Mouse (Mus musculus) duodenum, adult 2 months (tissue): ENCODE measurements around the gene Gnmt. TPM values are rescaled to one million over a fixed set of nuclear protein-coding genes. Genes with fewer than 3 reads are reported as not detected.

ENCODE experiments used
- polyA plus RNA-seq: library from polyadenylated mRNA; depleted of rRNA; stranded (reverse); fragments of >200 nt; gene quantifications from 2 replicates; pipeline ENCODE4 v1.2.3, GENCODE M21; 2012; ENCODE audit warnings: low replicate concordance; rRNA removed

Gene Gnmt
- 0.51 and 3.8 TPM in 2 replicates for polyA plus RNA-seq

GRCm38 (mm10) chr17:46728904-46729318 is at the start of gene Gnmt:
Gnmt (minus strand) TSS chr17:46729168.

DNA sequence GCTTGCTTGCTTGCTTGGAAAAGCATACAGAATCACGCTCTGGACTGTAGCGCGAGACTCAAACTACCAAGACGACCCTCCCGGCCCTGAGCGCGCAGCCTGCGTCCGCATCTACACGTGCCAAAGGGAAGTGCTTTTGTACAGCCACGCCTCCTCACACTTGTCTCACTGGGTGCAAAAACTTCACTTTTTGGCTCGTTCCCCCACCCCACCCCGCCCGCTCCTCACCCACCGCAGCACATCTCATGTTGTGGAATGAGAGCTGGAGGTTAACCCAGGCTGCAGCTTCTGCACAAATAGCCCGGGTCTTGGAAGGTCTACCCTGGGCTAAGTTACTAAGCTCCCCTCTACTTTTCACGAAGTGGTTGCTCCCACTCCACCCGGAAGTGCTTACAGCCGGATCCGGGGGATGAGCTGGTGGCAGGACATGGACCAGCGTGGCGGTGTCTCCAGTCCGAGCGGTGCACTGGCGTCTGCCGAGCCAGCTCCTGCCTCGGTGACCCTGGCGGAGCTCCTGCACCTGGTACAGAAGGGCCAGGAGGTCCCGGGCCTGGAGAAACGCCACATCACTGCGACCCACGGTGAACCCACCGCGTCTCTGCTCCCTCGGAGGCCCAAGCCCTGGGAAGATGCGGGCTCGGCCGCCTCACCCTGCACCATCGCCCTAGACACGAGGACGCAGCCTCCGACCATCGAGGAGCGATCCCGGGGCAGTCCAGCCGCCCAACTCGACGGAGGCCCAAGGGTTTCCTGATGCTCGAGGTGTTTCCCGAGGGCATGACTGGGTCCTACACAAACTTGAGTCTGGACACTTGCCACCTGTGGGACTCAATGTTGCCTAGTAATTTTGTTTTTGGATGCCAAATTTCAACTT is 43.7 kb upstream of the Gnmt start, which contains the start of gene 2310039H08Rik:
Gene 2310039H08Rik, plus strand, starts transcription at position 232 of the 874 bp plus-strand sequence.

GRCm38 (mm10) chr17:46763544-46763943 is 34.6 kb upstream of the Gnmt start, which contains the start of gene Ptcra:
Ptcra (minus strand) TSS chr17:46763712.

DNA sequence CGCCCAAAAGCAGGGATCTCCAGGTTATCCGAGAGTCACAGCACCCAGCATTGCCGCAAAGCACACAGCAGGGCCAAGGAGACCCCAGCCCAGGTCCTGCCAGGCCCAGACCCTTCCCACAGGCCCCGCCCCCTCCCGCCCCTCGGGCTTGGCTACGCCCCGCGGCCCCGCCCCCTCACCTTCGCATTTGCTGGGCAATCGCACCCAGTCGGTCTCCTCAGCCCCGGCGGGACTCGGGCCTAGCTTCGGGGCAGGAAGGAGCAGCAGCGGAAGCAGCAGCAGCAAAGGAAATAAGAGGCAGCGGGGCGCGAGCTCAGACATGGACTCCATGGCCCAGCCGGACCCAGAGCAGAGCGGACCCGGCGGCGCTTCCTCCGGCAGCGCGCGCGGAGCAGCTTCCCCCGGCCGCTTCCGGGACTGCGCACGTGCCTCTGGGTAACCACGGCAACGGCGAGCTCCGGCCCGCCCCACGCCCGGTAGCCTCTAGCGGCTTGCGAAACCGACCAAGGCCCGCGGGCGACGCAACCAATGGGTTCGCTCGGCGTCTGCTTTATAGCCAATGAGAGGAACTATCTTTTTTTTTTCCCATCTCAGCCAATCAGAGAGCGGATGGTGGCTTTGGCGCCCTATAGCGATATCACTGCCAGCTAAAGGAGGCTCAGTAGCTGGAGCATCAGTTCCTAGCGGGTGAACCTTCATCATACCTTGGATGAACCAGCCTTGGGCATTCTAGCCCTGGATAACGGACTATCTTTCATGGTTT is 23.0 kb upstream of the Gnmt start, which contains the start of gene Cnpy3:
Gene Cnpy3, minus strand, starts transcription at position 421 of the 763 bp plus-strand sequence.

DNA sequence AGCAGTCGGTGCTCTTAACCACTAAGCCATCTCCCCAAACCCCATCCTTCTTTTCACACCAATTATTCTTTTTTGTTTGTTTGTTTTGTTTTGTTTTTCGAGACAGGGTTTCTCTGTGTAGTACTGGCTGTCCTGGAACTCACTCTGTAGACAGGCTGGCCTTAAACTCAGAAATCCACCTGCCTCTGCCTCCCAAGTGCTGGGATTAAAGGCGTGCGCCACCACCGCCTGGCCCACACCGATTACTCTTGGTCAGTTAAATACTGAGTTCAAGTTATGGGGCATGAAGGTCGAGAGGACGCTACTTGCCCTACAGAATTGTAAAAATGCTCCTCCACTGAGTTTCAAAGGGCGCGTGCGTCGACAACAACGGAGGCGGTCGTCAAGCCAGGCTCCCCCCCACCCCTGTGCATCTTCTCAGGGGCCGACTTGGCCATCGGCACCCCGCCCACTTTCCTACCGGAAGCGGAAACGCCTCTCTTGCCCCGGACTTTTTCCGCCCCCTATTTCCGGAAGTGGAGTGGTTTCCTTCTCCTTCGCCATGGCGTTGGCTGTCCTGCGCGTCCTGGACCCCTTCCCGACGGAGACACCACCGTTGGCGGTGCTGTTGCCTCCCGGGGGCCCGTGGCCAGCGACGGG is 17.9 kb downstream of the Gnmt start, which contains the start of gene Pex6:
Gene Pex6, plus strand, starts transcription at position 505 of the 639 bp plus-strand sequence.

DNA sequence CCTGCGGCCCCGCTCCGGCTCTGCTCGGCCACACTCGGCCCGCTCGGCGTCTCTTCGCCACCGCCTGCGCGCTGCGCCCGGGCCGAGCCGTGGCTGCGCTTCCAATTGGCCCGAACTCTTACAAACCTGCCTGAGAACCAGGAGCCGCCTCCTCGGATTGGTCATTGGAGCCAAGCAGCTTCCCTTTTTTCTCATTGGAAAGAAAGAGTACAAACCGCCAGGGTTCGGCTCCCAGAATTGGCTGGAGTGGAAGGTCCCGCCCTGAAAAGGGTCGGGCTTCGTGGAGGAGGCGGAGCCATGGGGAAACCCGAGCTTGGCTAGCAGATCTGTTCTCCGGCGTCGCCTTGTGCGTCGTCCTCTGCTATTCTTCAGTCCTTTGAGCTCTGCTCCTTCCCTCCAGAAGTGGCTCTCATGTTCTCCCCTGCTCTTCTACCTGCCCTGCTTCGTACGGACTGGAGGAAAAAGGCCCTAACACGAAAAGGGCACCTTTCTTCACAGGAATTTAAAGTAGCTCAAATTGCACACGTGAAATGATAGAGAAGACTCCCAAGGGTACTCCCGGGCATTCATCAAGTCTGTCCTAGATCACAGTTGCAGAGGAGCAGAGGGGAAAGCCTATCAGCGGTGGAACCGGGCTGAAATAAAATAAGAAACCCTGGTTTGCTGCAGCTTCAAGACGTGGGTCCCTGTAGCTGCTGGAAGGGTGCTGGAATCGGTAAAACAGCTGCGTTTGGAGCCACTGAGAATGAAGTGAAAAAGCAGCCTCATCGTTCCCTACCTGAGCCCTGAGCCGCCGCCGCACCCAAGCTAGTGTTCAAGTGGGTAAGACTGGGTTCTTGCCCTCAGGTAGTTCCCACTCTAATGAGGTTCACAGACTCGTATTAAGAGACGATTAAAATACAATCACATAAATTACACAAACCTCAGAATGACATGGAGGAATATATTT is 23.8 kb downstream of the Gnmt start, which contains the start of gene Ppp2r5d:
Gene Ppp2r5d, minus strand, starts transcription at position 225 of the 949 bp plus-strand sequence.

GRCm38 (mm10) chr17:46680760-46681373 is 48.1 kb downstream of the Gnmt start, which contains the start of gene Klhdc3:
Klhdc3 (minus strand) TSS chr17:46680914.

GRCm38 (mm10) chr17:46678416-46678815 is 50.6 kb downstream of the Gnmt start, which contains the start of gene Mea1:
Mea1 (plus strand) TSS chr17:46678793.

Other genes with a start within 250 kb of the Gnmt start
- gene Ttbk1, start 241.5 kb downstream of the Gnmt start, polyA plus RNA-seq, result 0.14 and 0.37 TPM in 2 replicates
- gene Dnph1, start 232.5 kb downstream of the Gnmt start, polyA plus RNA-seq, result 2.9 and 3.5 TPM in 2 replicates
- gene Cul9, start 182.8 kb downstream of the Gnmt start, polyA plus RNA-seq, result 5.4 and 7.1 TPM in 2 replicates
- 147 and 180 TPM in 2 replicates for gene Srf, start 173.0 kb downstream of the Gnmt start, polyA plus RNA-seq
- gene Ptk7, start 99.7 kb downstream of the Gnmt start, polyA plus RNA-seq, result 4.7 and 6.5 TPM in 2 replicates
- 76.0 and 152 TPM in 2 replicates for gene Klc4, start 83.1 kb downstream of the Gnmt start, polyA plus RNA-seq
- 101 and 186 TPM in 2 replicates for gene Mrpl2, start 82.9 kb downstream of the Gnmt start, polyA plus RNA-seq
- gene Cul7, start 78.8 kb downstream of the Gnmt start, polyA plus RNA-seq, result 9.8 and 12.0 TPM in 2 replicates
- 28.4 and 38.6 TPM in 2 replicates for gene Rrp36, start 54.8 kb downstream of the Gnmt start, polyA plus RNA-seq
- 45.3 and 69.5 TPM in 2 replicates for gene Mea1, start 50.4 kb downstream of the Gnmt start, polyA plus RNA-seq
- 85.2 and 117 TPM in 2 replicates for gene Klhdc3, start 48.3 kb downstream of the Gnmt start, polyA plus RNA-seq
- 50.9 and 143 TPM in 2 replicates for gene Ppp2r5d, start 24.1 kb downstream of the Gnmt start, polyA plus RNA-seq
- 59.8 and 104 TPM in 2 replicates for gene Pex6, start 17.7 kb downstream of the Gnmt start, polyA plus RNA-seq
- 26.8 and 30.1 TPM in 2 replicates for gene Cnpy3, start 23.0 kb upstream of the Gnmt start, polyA plus RNA-seq
- not detected in 2 replicates for gene Ptcra, start 34.5 kb upstream of the Gnmt start, polyA plus RNA-seq
- 151 and 166 TPM in 2 replicates for gene 2310039H08Rik, start 43.5 kb upstream of the Gnmt start, polyA plus RNA-seq
- 7.7 and 7.9 TPM in 2 replicates for gene Rpl7l1, start 53.5 kb upstream of the Gnmt start, polyA plus RNA-seq
- gene Bicral, start 129.3 kb upstream of the Gnmt start, polyA plus RNA-seq, result 4.0 and 5.0 TPM in 2 replicates
- gene Tbcc, start 161.5 kb upstream of the Gnmt start, polyA plus RNA-seq, result 10.4 and 21.4 TPM in 2 replicates
- gene Prph2, start 181.3 kb upstream of the Gnmt start, polyA plus RNA-seq, result not detected in 2 replicates